Mouse (Mus musculus): ENCODE measurements around the gene Pwp1. TPM values are rescaled to one million over a fixed set of nuclear protein-coding genes. Genes with fewer than 3 reads are reported as not detected.

The Pwp1 gene
- total RNA-seq, 1 experiment from 2014 or later: 20.0 TPM

Other genes starting within 250 kb of the Pwp1 start
- 14.8 and 16.2 TPM in 2 replicates for gene Prdm4, start 87.6 kb downstream of the Pwp1 start, total RNA-seq (2021)
- gene Ascl4, start 98.2 kb downstream of the Pwp1 start, total RNA-seq (2021): not detected in 2 replicates
- 114 and 128 TPM in 2 replicates for gene Rtcb, start 128.3 kb downstream of the Pwp1 start, total RNA-seq (2021)
- gene Bpifc, start 182.4 kb downstream of the Pwp1 start, total RNA-seq (2021): 0.41 and 0.56 TPM in 2 replicates
- 21.9 and 25.5 TPM in 2 replicates for gene Fbxo7, start 192.5 kb downstream of the Pwp1 start, total RNA-seq (2021)

Data from adrenal gland, postnatal 14 days (tissue).